Mouse (Mus musculus) thymus, postnatal 0 days (tissue): Measurements from ENCODE around the gene Hnrnpl. TPM values are rescaled to one million over a fixed set of nuclear protein-coding genes. Genes with fewer than 3 reads are reported as not detected.

Experiments used
- DNase-seq: peaks from one replicate; pipeline ENCODE4 v3.0.0-alpha.2; 2015; ENCODE audit warnings: low spot score
- polyA plus RNA-seq: library from polyadenylated mRNA; unstranded; fragments of >200 nt; fragmentation: Nextera tagmentation; extraction: Ambion mirVana; gene quantifications from 2 replicates; pipeline ENCODE4 v1.2.1, GENCODE M21; 2015

Hnrnpl gene
- polyA plus RNA-seq, result 285 and 358 TPM in 2 replicates

- peak; percentile 86 for DNase-seq
Measured at GRCm38 (mm10) chr7:28808221-28808941, at the start of gene Hnrnpl. Hnrnpl (plus strand) TSS chr7:28808541.

GRCm38 (mm10) chr7:28758623-28759022 is 49.7 kb upstream of the Hnrnpl start:
- no peak for DNase-seq

GRCm38 (mm10) chr7:28761907-28762306 is 46.4 kb upstream of the Hnrnpl start:
- DNase-seq, result no peak

GRCm38 (mm10) chr7:28765211-28765610 is 43.1 kb upstream of the Hnrnpl start:
- DNase-seq, result no peak

GRCm38 (mm10) chr7:28766173-28766879 is 42.0 kb upstream of the Hnrnpl start, which contains the start of gene Sirt2:
Sirt2 (plus strand) TSS chr7:28766735.
- peak; percentile 98 for DNase-seq

GRCm38 (mm10) chr7:28766910-28767309 is 41.4 kb upstream of the Hnrnpl start:
- peak; percentile 30 for DNase-seq

GRCm38 (mm10) chr7:28767462-28767965 is 40.8 kb upstream of the Hnrnpl start, which contains the start of gene Nfkbib:
Nfkbib (minus strand) TSS chr7:28767512.
- no peak for DNase-seq

GRCm38 (mm10) chr7:28769414-28769958 is 38.9 kb upstream of the Hnrnpl start:
- DNase-seq, result no peak

GRCm38 (mm10) chr7:28770309-28770708 is 38.0 kb upstream of the Hnrnpl start:
- DNase-seq, result no peak

GRCm38 (mm10) chr7:28771867-28772266 is 36.5 kb upstream of the Hnrnpl start:
- no peak for DNase-seq

- DNase-seq, result no peak
Measured at GRCm38 (mm10) chr7:28773163-28773562, 35.2 kb upstream of the Hnrnpl start.

- no peak for DNase-seq
Measured at GRCm38 (mm10) chr7:28774164-28774563, 34.2 kb upstream of the Hnrnpl start.

- DNase-seq, result no peak
Measured at GRCm38 (mm10) chr7:28775129-28775528, 33.2 kb upstream of the Hnrnpl start.

- no peak for DNase-seq
Measured at GRCm38 (mm10) chr7:28778825-28779224, 29.5 kb upstream of the Hnrnpl start.

GRCm38 (mm10) chr7:28780067-28780658 is 28.2 kb upstream of the Hnrnpl start:
- DNase-seq, result peak; percentile 93

- peak; percentile 91 for DNase-seq
Measured at GRCm38 (mm10) chr7:28780857-28781256, 27.5 kb upstream of the Hnrnpl start.

GRCm38 (mm10) chr7:28781261-28781663 is 27.1 kb upstream of the Hnrnpl start:
- DNase-seq, result peak; percentile 93

GRCm38 (mm10) chr7:28785161-28785560 is 23.2 kb upstream of the Hnrnpl start:
- peak; percentile 64 for DNase-seq

- no peak for DNase-seq
Measured at GRCm38 (mm10) chr7:28787884-28788283, 20.5 kb upstream of the Hnrnpl start.

GRCm38 (mm10) chr7:28788307-28789195 is 19.8 kb upstream of the Hnrnpl start, which contains the start of gene Rinl:
Rinl (plus strand) TSS chr7:28788969.
- peak; percentile 70 for DNase-seq
